Mouse (Mus musculus) liver, adult 2 months (tissue): ENCODE data around the gene Plagl1.

ENCODE experiments used
- CTCF ChIP-seq: fragments of 200-500 bp; IDR thresholded peaks from 2 replicates; pipeline ENCODE4 v1.5.1; 2011; ENCODE audit warnings: low read depth, low read length, control low read depth
- POLR2A ChIP-seq: fragments of 200-500 bp; IDR thresholded peaks from 2 replicates; pipeline ENCODE4 v1.6.1; 2011; ENCODE audit warnings: low read length, control low read depth; ENCODE audit not compliant: insufficient read depth; ENCODE audit errors: extremely low read depth

DNA sequence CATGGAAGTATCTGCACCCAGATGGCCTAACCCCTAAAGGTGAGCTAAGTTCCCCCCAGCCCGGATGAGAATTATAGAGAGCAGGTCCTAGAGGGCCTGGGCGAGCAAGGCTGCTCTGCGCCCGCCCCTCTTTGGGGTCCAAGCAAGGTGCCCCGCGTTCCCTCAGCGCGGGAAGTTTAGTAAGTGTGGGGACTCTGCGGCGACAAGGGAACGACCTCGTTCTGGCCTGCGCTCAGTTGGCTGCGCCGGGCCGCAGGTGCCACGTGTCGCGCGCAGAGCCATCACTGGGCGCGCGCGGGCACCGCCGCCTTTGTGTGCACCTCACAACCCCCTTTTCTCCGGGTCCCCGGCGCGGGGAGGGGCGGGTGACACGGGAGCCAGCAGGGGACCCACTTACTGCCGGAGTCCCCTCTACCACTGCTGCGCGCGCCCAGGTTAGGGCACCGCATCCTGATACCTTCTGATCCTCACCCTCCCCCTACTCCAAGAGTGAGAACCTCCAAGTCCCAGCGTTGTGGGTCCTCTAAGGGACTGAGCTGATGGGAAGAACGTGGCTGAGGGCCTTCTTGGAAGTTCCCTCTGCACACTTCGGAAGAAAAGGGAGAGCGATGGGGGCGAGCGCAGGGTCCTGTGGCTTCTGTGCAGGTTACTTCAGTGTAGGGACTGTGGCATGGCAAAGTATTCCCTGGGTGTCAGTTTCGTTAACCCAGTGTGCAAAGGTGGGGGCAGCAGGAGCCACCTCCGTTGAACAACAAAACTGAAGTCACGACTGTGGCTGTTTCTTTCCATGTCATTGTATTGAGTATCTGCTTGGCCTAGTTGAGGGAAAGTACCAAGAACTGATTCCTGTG lies 742 bp downstream of the Plagl1 start:
- no peak for TF ChIP-seq POLR2A
- TF ChIP-seq CTCF = no peak
